Comparison of ENCODE assay signal across 11 mouse cellular contexts in the genomic region with DNA sequence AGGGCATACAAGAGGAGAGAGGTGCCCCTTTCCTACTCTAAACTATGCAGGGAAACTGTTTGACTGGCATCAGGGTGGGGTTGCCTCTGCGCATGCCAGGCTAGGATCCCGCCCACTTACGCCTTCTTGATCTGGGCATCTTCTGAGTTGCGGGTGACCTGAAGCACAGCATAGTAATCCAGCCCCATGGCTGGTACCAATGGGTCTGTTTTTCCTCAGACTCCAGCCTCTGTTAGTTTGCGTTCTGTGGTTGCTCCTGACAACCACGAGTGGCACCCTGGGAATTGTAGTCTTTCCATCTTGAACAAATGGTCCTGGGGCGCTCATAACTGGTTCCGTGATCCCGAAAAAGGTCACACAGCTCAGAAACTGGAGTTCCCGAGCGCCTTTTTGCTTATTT. TPM values are rescaled to one million over a fixed set of nuclear protein-coding genes. Genes with fewer than 3 reads are reported as not detected.
A peak's percentile ranks its signal among the peaks of the same experiment; 100 is the strongest.
DNase-seq lines count a peak whose midpoint lies in the region; ATAC-seq and TF ChIP-seq lines count a peak whose summit lies in the region.
"Had no signal": no experiment of that assay in that cellular context is flagged by ENCODE, and none has a peak within 500 bp of the region (broad histone marks: within the 10 kb centered on the region; RNA-seq: fewer than 3 reads in every experiment).

A gene (minus strand): TSS at position 388 of the 400 bp plus-strand sequence.

- H3K27ac ChIP-seq in heart, embryonic 13.5 days (replicated peaks), result no peak within 1 kb of the TSS
- no peak within 1 kb of the TSS for H3K27ac ChIP-seq in ES-E14 (ENCODE audit: insufficient read depth, low read depth, low read length, poor library complexity, severe bottlenecking)
- no peak within 1 kb of the TSS for H3K27ac ChIP-seq in midbrain, embryonic 11.5 days (ENCODE audit: low read depth, low read length)
- H3K27ac ChIP-seq: macrophage had no signal

- H3K4me2 ChIP-seq in heart, embryonic 13.5 days, result peak within 1 kb of the TSS; percentile 39
- no peak within 1 kb of the TSS for H3K4me2 ChIP-seq in midbrain, embryonic 11.5 days

- peaks cover 25% of the 10 kb centered on the region for H3K27me3 ChIP-seq in heart, embryonic 13.5 days (replicated peaks)
- no peaks in the 10 kb centered on the region for H3K27me3 ChIP-seq in midbrain, embryonic 11.5 days (ENCODE audit: control insufficient read depth, insufficient read depth, low read length)

- no peaks in the 10 kb centered on the region for H3K36me3 ChIP-seq in heart, embryonic 13.5 days
- no peaks in the 10 kb centered on the region for H3K36me3 ChIP-seq in ES-E14 (ENCODE audit: control insufficient read depth, insufficient read depth, low read length, poor library complexity, severe bottlenecking)
- H3K36me3 ChIP-seq in midbrain, embryonic 11.5 days (ENCODE audit: control insufficient read depth, insufficient read depth, low read length), result no peaks in the 10 kb centered on the region

- no peak for DNase-seq in heart, postnatal 25 days (ENCODE audit: low spot score)
- DNase-seq in ES-E14 (ENCODE audit: low read depth, low spot score), result no peak
- DNase-seq in midbrain, embryonic 11.5 days (ENCODE audit: low spot score, missing footprints), result no peak
- no peak for DNase-seq in cerebellum, postnatal 25 days
- no peak for DNase-seq in cerebellum, postnatal 10 days
- DNase-seq in thymus, postnatal 36 days, result no peak
- DNase-seq: cerebellum, adult 2 months; heart, postnatal 10 days had no signal

- in situ Hi-C loops in ES-E14 (cut with MboI; ENCODE audit: low sequenced_read_pairs in 2 of 2, unreplicated experiment in 2 of 2), result no loop called here

- no peak within 1 kb of the TSS for H3K9ac ChIP-seq in heart, embryonic 13.5 days
- no peak within 1 kb of the TSS for H3K9ac ChIP-seq in ES-E14 (ENCODE audit: insufficient read depth, low read depth, low read length, poor library complexity, severe bottlenecking)
- H3K9ac ChIP-seq in midbrain, embryonic 11.5 days (ENCODE audit: low read length), result no peak within 1 kb of the TSS

- no peak for ATAC-seq in heart, embryonic 13.5 days (ENCODE audit: extremely low read depth, insufficient number of reproducible peaks, low FRiP score, low TSS enrichment)
- 0 out of 2 replicates have a peak, but pooled peaks have one; percentile 19 for ATAC-seq in erythroblast, adult 5-6 weeks (replicated peaks; ENCODE audit: low FRiP score, poor library complexity, severe bottlenecking)
- ATAC-seq in midbrain, embryonic 11.5 days (ENCODE audit: low FRiP score), result 0 out of 2 replicates have a peak, but pooled peaks have one; percentile 22

- H3K9me3 ChIP-seq in heart, embryonic 13.5 days, result no peaks in the 10 kb centered on the region
- no peaks in the 10 kb centered on the region for H3K9me3 ChIP-seq in ES-E14 (ENCODE audit: control insufficient read depth, insufficient read depth, low read depth, low read length)
- no peaks in the 10 kb centered on the region for H3K9me3 ChIP-seq in midbrain, embryonic 11.5 days (ENCODE audit: control insufficient read depth, low read length)

- H3K4me1 ChIP-seq in heart, embryonic 13.5 days, result no peaks in the 10 kb centered on the region; the same call in 1 of the 2 replicates
- peaks cover 0 to 6% of the 10 kb centered on the region in 2 experiments; a peak in 2 of 4 replicates for H3K4me1 ChIP-seq in ES-E14 (ENCODE audit: control insufficient read depth in 2 of 2, insufficient read depth in 2 of 2, low read length in 2 of 2, poor library complexity in 1 of 2)
- no peaks in the 10 kb centered on the region for H3K4me1 ChIP-seq in midbrain, embryonic 11.5 days (ENCODE audit: control insufficient read depth, insufficient read depth, low read length)

- intact Hi-C loops in heart, postnatal 25 days (cut with DNase I), result no loop called here

- 0 out of 2 replicates have a peak within 1 kb of the TSS, but pooled peaks have one; percentile 6 for H3K4me3 ChIP-seq in heart, embryonic 13.5 days
- peak within 1 kb of the TSS in 1 of 2 experiments; percentile 43; a peak in 1 of 4 replicates for H3K4me3 ChIP-seq in ES-E14 (ENCODE audit: insufficient read depth in 1 of 2, low read depth in 1 of 2, low read length in 2 of 2, poor library complexity in 1 of 2, severe bottlenecking in 1 of 2)
- no peak within 1 kb of the TSS for H3K4me3 ChIP-seq in midbrain, embryonic 11.5 days (ENCODE audit: low read depth, low read length)

- WGBS in heart, embryonic 13.5 days, result 43% methylated on average over 11 of the region's 11 CpGs
- WGBS in midbrain, embryonic 11.5 days, result 53% methylated on average over 11 of the region's 11 CpGs

TF ChIP-seq in ES-E14, 5 proteins besides CTCF, POLR2A, EP300 and RAD21:
- TF ChIP-seq CHD2 (IDR thresholded peaks at IDR 0.05; ENCODE audit: low read depth, low read length), result no peak
- peak; percentile 90 for TF ChIP-seq HCFC1 (IDR thresholded peaks at IDR 0.05; ENCODE audit: borderline replicate concordance, insufficient read depth, low read length)

RNA-seq across cellular contexts. Expression of the gene that starts here (rescaled TPM):
- 0.19 and 0.29 TPM in 2 replicates for polyA plus RNA-seq in heart, embryonic 13.5 days (2015; fragmentation: Nextera tagmentation; extraction: Ambion mirVana)
- total RNA-seq in heart, postnatal 25 days (2021), result not detected
- 2.5 and 2.8 TPM in 2 replicates for total RNA-seq in ES-E14 (2012; rRNA removed)
- 1.5 TPM in 1 of 2 replicates, not detected in the other for total RNA-seq in erythroblast, adult 5-6 weeks (2015; ENCODE audit: low replicate concordance)
- total RNA-seq in erythroblast, adult 5-6 weeks (2017; ENCODE audit: low replicate concordance), result 2.6 and 9.2 TPM in 2 replicates
- polyA plus RNA-seq in midbrain, embryonic 11.5 days (2014; fragmentation: Nextera tagmentation; extraction: Ambion mirVana), result 0.33 and 0.52 TPM in 2 replicates
- total RNA-seq: heart, postnatal 10 days had no signal

Comparison
In these comparisons a context has a peak if more than half of its experiments do, and no peak if none do; other contexts are left out.
1. Peak in ATAC-seq in midbrain, embryonic 11.5 days; RNA of the gene not detected or under 1 TPM.